Mouse (Mus musculus): ENCODE results near the gene Dync1li1. TPM values are rescaled to one million over a fixed set of nuclear protein-coding genes. Genes with fewer than 3 reads are reported as not detected.
"Not testable (repeated sequence)": the region's sequence is repeated elsewhere in the genome, so short reads cannot be mapped to it uniquely, and the experiment has no call there.

Dync1li1 gene
- 67.8 TPM in 2 replicates for polyA plus RNA-seq (2014; fragmentation: Nextera tagmentation; extraction: Ambion mirVana)

DNA sequence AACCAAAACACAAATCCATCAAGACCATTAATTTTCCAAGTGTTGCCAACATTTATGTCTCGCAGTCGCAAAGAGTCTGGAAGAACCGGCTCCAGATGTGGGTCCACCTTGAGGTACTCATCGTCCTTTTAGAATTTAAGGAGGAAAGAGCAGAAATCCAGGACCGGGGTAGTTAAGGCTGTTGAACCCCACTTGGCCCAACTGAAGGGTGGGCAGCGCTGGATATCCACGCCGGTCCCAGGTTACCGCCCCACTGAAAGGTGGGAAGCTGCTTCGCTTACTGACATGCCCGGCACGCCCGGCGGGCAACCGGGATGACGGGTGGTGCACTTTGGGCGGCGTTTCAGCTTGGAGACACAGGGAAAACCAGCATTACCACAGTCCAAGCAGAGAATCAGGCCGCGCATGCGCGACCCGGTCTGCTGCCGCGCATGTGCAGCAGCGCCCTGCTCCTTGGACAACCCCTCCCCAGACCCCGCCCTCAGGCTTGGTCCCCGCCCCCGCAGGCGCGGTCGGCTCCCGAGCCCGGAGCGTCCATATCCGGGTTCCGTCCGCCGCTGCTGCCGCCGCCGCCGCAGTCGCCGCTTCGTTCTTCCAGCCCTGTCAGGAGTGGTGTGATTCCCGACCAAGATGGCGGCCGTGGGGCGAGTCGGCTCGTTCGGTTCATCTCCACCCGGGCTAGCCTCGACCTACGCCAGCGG is at the start of gene Dync1li1:
Gene Dync1li1 (plus strand): TSS at position 539 of the 701 bp plus-strand sequence.
- no peaks in the 10 kb centered on the region for H3K27me3 ChIP-seq (ENCODE audit: control insufficient read depth, insufficient read depth, low read length)
- no peaks in the 10 kb centered on the region for H3K9me3 ChIP-seq (replicated peaks; ENCODE audit: control insufficient read depth, low read length)
- H3K4me1 ChIP-seq (ENCODE audit: control insufficient read depth, insufficient read depth, low read length), result no peaks in the 10 kb centered on the region
- ATAC-seq (replicated peaks; ENCODE audit: insufficient number of reproducible peaks, low FRiP score, low TSS enrichment, low read depth) (peak; percentile 96), DNase-seq (ENCODE audit: low spot score) (peak; percentile 97)
- peak within 1 kb of the TSS; percentile 89 for H3K4me3 ChIP-seq (ENCODE audit: low read depth, low read length)
- peak within 1 kb of the TSS; percentile 90 for H3K9ac ChIP-seq (replicated peaks; ENCODE audit: low read length)
- H3K4me2 ChIP-seq (ENCODE audit: low read depth, low read length), result peak within 1 kb of the TSS; percentile 75
- peak within 1 kb of the TSS; percentile 71 for H3K27ac ChIP-seq (replicated peaks; ENCODE audit: low read depth, low read length)
- WGBS, result 1% methylated on average over 54 of the region's 57 CpGs
- H3K36me3 ChIP-seq (replicated peaks; ENCODE audit: control insufficient read depth, insufficient read depth, low read depth, low read length), result peaks cover 5% of the 10 kb centered on the region

DNA sequence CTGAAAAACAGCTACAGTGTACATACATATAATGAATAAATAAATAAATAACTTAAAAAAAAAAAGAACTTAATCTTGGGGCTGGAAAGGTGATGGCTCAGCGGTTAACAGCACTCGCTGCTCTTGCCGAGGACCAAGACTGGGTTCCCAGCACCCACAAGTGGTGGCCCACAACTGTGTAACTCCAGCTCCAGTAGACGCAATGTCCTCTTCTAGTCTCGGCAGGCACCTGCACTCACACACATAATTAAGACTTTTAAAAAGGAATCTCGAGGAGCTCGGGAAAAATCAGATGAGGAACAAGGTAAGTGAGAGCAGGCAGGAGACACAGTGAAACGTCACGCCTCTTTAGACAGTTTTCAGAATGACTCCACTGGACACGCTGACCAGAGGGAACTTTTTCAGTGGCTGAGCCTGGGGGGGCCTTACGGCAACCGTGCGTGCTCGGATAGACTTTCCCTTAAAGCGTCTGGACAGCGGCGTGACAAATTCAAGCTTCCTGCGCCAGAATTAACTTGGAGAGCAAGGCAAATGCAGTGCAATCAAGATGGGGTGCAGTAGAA is 49.3 kb upstream of the Dync1li1 start:
- Histone ChIP-seq H3K9me3 (replicated peaks; ENCODE audit: control insufficient read depth, low read length) (no peaks in the 10 kb centered on the region), H3K27me3 (ENCODE audit: control insufficient read depth, insufficient read depth, low read length) (no peaks in the 10 kb centered on the region), H3K36me3 (replicated peaks; ENCODE audit: control insufficient read depth, insufficient read depth, low read depth, low read length) (no peaks in the 10 kb centered on the region), H3K4me1 (ENCODE audit: control insufficient read depth, insufficient read depth, low read length) (no peaks in the 10 kb centered on the region), H3K4me2 (ENCODE audit: low read depth, low read length) (peak overlapping the region; percentile 81), H3K9ac (replicated peaks; ENCODE audit: low read length) (peak overlapping the region; percentile 80), H3K27ac (replicated peaks; ENCODE audit: low read depth, low read length) (peak overlapping the region; percentile 76), H3K4me3 (ENCODE audit: low read depth, low read length) (peak overlapping the region; percentile 89)
- ATAC-seq (replicated peaks; ENCODE audit: insufficient number of reproducible peaks, low FRiP score, low TSS enrichment, low read depth) (0 out of 2 replicates have a peak, but pooled peaks have one; percentile 1), DNase-seq (ENCODE audit: low spot score) (peak; percentile 31)
- 14% methylated on average over 18 of the region's 18 CpGs for WGBS

- Histone ChIP-seq H3K4me3 (ENCODE audit: low read depth, low read length) (peak within 1 kb of the TSS; percentile 89), H3K4me2 (ENCODE audit: low read depth, low read length) (peak within 1 kb of the TSS; percentile 81), H3K4me1 (ENCODE audit: control insufficient read depth, insufficient read depth, low read length) (no peaks in the 10 kb centered on the region), H3K27me3 (ENCODE audit: control insufficient read depth, insufficient read depth, low read length) (no peaks in the 10 kb centered on the region), H3K9me3 (replicated peaks; ENCODE audit: control insufficient read depth, low read length) (no peaks in the 10 kb centered on the region), H3K36me3 (replicated peaks; ENCODE audit: control insufficient read depth, insufficient read depth, low read depth, low read length) (no peaks in the 10 kb centered on the region), H3K27ac (replicated peaks; ENCODE audit: low read depth, low read length) (peak within 1 kb of the TSS; percentile 76), H3K9ac (replicated peaks; ENCODE audit: low read length) (peak within 1 kb of the TSS; percentile 80)
- WGBS, result 3% methylated on average over 51 of the region's 51 CpGs
- ATAC-seq (replicated peaks; ENCODE audit: insufficient number of reproducible peaks, low FRiP score, low TSS enrichment, low read depth), result peak; percentile 98
- peak; percentile 99 for DNase-seq (ENCODE audit: low spot score)
Observed at GRCm38 (mm10) chr9:114639839-114640646, 48.5 kb upstream of the Dync1li1 start, which contains the start of gene Cnot10. Gene Cnot10, minus strand, starts transcription at chr9:114640184.

DNA sequence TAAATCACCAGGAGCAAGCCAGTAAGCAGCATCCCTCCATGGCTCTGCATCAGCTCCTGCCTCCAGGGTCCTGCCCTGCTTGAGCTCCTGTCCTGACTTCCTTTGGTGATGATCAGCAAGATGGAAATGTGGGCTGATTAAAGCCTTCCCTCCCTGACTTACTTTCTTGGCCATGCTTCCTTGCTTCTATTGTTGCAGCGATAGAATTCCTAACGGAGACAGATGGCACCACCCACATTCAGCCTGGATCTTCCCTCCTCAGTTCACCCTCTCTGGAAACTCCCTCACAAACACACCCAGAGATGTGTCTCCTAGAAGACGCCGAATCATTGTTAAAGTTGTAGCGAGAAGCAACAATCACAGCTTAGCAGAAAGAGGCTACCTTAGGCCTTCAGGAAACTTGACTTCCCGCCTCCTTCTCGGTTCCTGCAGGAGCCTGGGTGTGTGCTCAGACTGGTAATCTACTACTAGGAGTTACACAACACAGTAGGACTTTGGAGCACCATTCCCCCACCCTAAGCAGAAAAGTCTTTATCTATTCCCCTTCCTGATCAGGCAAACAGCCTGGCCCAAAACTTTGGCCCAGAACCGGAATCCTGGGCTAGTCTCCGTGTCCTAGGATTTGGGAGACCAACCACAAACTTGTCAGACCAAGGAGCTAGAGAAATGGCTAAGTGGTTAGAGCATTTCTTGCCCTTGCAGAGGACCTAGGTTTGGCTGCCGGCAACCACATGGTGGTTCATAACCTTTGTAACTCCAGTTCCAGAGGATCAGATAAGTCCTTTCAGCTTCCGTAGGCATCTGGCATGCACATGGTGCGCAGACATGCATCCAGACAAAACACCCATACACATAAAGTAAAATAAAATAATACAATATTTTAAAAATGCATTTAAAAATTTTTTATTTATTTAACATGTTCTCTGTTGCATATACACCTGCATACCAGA is 41.8 kb upstream of the Dync1li1 start:
- H3K4me3 ChIP-seq (ENCODE audit: low read depth, low read length), result no peak overlapping the region
- no peaks in the 10 kb centered on the region for H3K4me1 ChIP-seq (ENCODE audit: control insufficient read depth, insufficient read depth, low read length)
- 87% methylated on average over 12 of the region's 12 CpGs for WGBS
- DNase-seq (ENCODE audit: low spot score) (no peak), ATAC-seq (replicated peaks; ENCODE audit: insufficient number of reproducible peaks, low FRiP score, low TSS enrichment, low read depth) (no peak)
- no peak overlapping the region for H3K9ac ChIP-seq (replicated peaks; ENCODE audit: low read length)
- H3K27me3 ChIP-seq (ENCODE audit: control insufficient read depth, insufficient read depth, low read length), result no peaks in the 10 kb centered on the region
- H3K36me3 ChIP-seq (replicated peaks; ENCODE audit: control insufficient read depth, insufficient read depth, low read depth, low read length), result no peaks in the 10 kb centered on the region
- H3K4me2 ChIP-seq (ENCODE audit: low read depth, low read length), result no peak overlapping the region
- no peaks in the 10 kb centered on the region for H3K9me3 ChIP-seq (replicated peaks; ENCODE audit: control insufficient read depth, low read length)
- no peak overlapping the region for H3K27ac ChIP-seq (replicated peaks; ENCODE audit: low read depth, low read length)

- DNase-seq (ENCODE audit: low spot score) (no peak), ATAC-seq (replicated peaks; ENCODE audit: insufficient number of reproducible peaks, low FRiP score, low TSS enrichment, low read depth) (no peak)
- Histone ChIP-seq H3K27me3 (ENCODE audit: control insufficient read depth, insufficient read depth, low read length) (no peaks in the 10 kb centered on the region), H3K27ac (replicated peaks; ENCODE audit: low read depth, low read length) (no peak overlapping the region), H3K9me3 (replicated peaks; ENCODE audit: control insufficient read depth, low read length) (no peaks in the 10 kb centered on the region), H3K4me1 (ENCODE audit: control insufficient read depth, insufficient read depth, low read length) (no peaks in the 10 kb centered on the region), H3K9ac (replicated peaks; ENCODE audit: low read length) (no peak overlapping the region), H3K4me2 (ENCODE audit: low read depth, low read length) (no peak overlapping the region), H3K4me3 (ENCODE audit: low read depth, low read length) (no peak overlapping the region), H3K36me3 (replicated peaks; ENCODE audit: control insufficient read depth, insufficient read depth, low read depth, low read length) (no peaks in the 10 kb centered on the region)
- 78% methylated on average over 28 of the region's 28 CpGs for WGBS
Observed at GRCm38 (mm10) chr9:114647506-114648432, 40.8 kb upstream of the Dync1li1 start.

DNA sequence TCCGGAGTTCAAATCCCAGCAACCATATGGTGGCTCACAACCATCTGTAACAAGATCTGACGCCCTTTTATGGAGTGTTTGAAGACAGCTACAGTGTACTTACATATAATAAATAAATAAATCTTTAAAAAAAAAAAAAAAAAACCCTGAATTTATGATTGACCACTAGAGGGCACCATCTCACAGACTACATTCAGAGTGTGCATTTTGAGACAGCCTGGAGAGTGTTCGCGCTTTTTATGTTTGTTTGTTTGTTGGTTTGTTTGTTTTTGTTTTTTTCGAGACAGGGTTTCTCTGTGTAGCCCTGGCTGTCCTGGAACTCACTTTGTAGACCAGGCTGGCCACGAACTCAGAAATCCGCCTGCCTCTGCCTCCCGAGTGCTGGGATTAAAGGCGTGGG is 40.1 kb upstream of the Dync1li1 start:
- not testable (repeated sequence) for H3K4me1 ChIP-seq (ENCODE audit: control insufficient read depth, insufficient read depth, low read length); H3K4me2 ChIP-seq (ENCODE audit: low read depth, low read length); H3K9me3 ChIP-seq (replicated peaks; ENCODE audit: control insufficient read depth, low read length); H3K27ac ChIP-seq (replicated peaks; ENCODE audit: low read depth, low read length); H3K36me3 ChIP-seq (replicated peaks; ENCODE audit: control insufficient read depth, insufficient read depth, low read depth, low read length); H3K4me3 ChIP-seq (ENCODE audit: low read depth, low read length); H3K9ac ChIP-seq (replicated peaks; ENCODE audit: low read length); H3K27me3 ChIP-seq (ENCODE audit: control insufficient read depth, insufficient read depth, low read length)
- 0 out of 2 replicates have a peak, but pooled peaks have one; percentile 39 for ATAC-seq (replicated peaks; ENCODE audit: insufficient number of reproducible peaks, low FRiP score, low TSS enrichment, low read depth)
- peak; percentile 60 for DNase-seq (ENCODE audit: low spot score)
- WGBS, result 63% methylated on average over 8 of the region's 9 CpGs

DNA sequence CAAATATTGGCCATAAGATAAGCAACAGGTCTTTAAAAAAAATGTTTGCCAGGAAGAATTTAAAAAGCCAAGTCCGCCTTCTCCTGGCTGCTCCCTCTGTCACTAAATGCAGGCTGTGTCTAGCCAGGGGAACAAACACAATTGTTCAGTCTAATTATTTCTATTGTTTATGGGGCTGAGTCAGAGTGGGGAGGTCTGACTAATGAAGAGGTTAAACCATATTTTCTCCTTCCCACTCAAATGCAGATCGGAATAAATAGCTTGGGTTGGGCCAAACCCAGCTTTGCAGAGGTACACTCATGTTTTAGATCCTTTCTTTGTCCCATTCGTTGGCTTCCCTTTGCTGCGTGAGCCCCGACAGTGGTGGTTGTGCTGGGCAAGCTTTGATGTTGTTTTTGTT is 39.2 kb upstream of the Dync1li1 start:
- no peak for DNase-seq (ENCODE audit: low spot score)
- ATAC-seq (replicated peaks; ENCODE audit: insufficient number of reproducible peaks, low FRiP score, low TSS enrichment, low read depth), result no peak
- Histone ChIP-seq H3K9ac (replicated peaks; ENCODE audit: low read length) (no peak overlapping the region), H3K36me3 (replicated peaks; ENCODE audit: control insufficient read depth, insufficient read depth, low read depth, low read length) (no peaks in the 10 kb centered on the region), H3K9me3 (replicated peaks; ENCODE audit: control insufficient read depth, low read length) (no peaks in the 10 kb centered on the region), H3K4me3 (ENCODE audit: low read depth, low read length) (no peak overlapping the region), H3K4me1 (ENCODE audit: control insufficient read depth, insufficient read depth, low read length) (no peaks in the 10 kb centered on the region), H3K27me3 (ENCODE audit: control insufficient read depth, insufficient read depth, low read length) (no peaks in the 10 kb centered on the region), H3K27ac (replicated peaks; ENCODE audit: low read depth, low read length) (no peak overlapping the region), H3K4me2 (ENCODE audit: low read depth, low read length) (no peak overlapping the region)
- 86% methylated on average over 5 of the region's 5 CpGs for WGBS

All from embryonic facial prominence, embryonic 11.5 days (tissue).